Mouse (Mus musculus) forebrain, postnatal 0 days (tissue): ENCODE data around the gene Dhh. TPM values are rescaled to one million over a fixed set of nuclear protein-coding genes. Genes with fewer than 3 reads are reported as not detected.
A peak's percentile ranks its signal among the peaks of the same experiment; 100 is the strongest.

Experiments used
- ATAC-seq: fragments of 200-750 bp; cut with Nextera tagmentation; 2 replicates; pipeline ENCODE4 v1.8.0; 2017; ENCODE audit warnings: mild to moderate bottlenecking, moderate library complexity
- DNase-seq: peaks from one replicate; pipeline ENCODE4 v3.0.0-alpha.2; 2015
- H3K27ac ChIP-seq: fragments of 300-500 bp; sonication (generic); 2 replicates; pipeline ENCODE4 v1.5.1; 2014; ENCODE audit warnings: low read depth, mild to moderate bottlenecking, antibody characterized with exemption, low read length, moderate library complexity, mixed read lengths
- H3K27me3 ChIP-seq: fragments of 300-500 bp; sonication (generic); 2 replicates; pipeline ENCODE4 v1.6.1; 2014; ENCODE audit warnings: mild to moderate bottlenecking, low read length, mixed read lengths; ENCODE audit not compliant: insufficient read depth
- H3K36me3 ChIP-seq: fragments of 300-500 bp; sonication (generic); 2 replicates; pipeline ENCODE4 v1.6.1; 2014; ENCODE audit warnings: mild to moderate bottlenecking, moderate library complexity; ENCODE audit not compliant: insufficient read depth
- H3K4me1 ChIP-seq: fragments of 300-500 bp; sonication (generic); 2 replicates; pipeline ENCODE4 v1.6.1; 2014; ENCODE audit warnings: antibody characterized with exemption; ENCODE audit not compliant: insufficient read depth
- H3K4me2 ChIP-seq: fragments of 300-500 bp; sonication (generic); 2 replicates; pipeline ENCODE4 v1.6.1; 2014; ENCODE audit warnings: low read depth, mild to moderate bottlenecking, moderate library complexity
- H3K4me3 ChIP-seq: fragments of 300-500 bp; sonication (generic); 2 replicates; pipeline ENCODE4 v1.5.1; 2014; ENCODE audit warnings: low read depth, low read length, mixed read lengths
- H3K9ac ChIP-seq: fragments of 300-500 bp; sonication (generic); 2 replicates; pipeline ENCODE4 v1.6.1; 2014; ENCODE audit warnings: mild to moderate bottlenecking
- H3K9me3 ChIP-seq: fragments of 300-500 bp; sonication (generic); 2 replicates; pipeline ENCODE4 v1.6.1; 2016; ENCODE audit warnings: low read length
- CTCF ChIP-seq: sonication (generic); IDR thresholded peaks from 2 replicates; pipeline ENCODE4 v1.5.1; 2016; ENCODE audit warnings: antibody characterized with exemption, control low read depth, low read depth
- WGBS: fragments of 180-500 bp; shearing (Covaris S2); extraction: QIAGEN DNeasy Blood & Tissue Kit; methylation state at CpG from one replicate; pipeline ENCODE4 v1.1.7; 2014; 5-methylcytosine and 5-hydroxymethylcytosine counted together
- polyA plus RNA-seq: library from polyadenylated mRNA; unstranded; fragments of >200 nt; fragmentation: Nextera tagmentation; extraction: Ambion mirVana; gene quantifications from 2 replicates; pipeline ENCODE4 v1.2.1, GENCODE M21; 2015
- total RNA-seq: library from RNA; depleted of rRNA; stranded (reverse); fragments of >200 nt; gene quantifications from 2 replicates; pipeline ENCODE4 v1.2.3, GENCODE M21; 2014

Dhh gene
- total and polyA plus RNA-seq, 2 experiments from 2014 or later: 0.25 to 0.76 TPM

DNA sequence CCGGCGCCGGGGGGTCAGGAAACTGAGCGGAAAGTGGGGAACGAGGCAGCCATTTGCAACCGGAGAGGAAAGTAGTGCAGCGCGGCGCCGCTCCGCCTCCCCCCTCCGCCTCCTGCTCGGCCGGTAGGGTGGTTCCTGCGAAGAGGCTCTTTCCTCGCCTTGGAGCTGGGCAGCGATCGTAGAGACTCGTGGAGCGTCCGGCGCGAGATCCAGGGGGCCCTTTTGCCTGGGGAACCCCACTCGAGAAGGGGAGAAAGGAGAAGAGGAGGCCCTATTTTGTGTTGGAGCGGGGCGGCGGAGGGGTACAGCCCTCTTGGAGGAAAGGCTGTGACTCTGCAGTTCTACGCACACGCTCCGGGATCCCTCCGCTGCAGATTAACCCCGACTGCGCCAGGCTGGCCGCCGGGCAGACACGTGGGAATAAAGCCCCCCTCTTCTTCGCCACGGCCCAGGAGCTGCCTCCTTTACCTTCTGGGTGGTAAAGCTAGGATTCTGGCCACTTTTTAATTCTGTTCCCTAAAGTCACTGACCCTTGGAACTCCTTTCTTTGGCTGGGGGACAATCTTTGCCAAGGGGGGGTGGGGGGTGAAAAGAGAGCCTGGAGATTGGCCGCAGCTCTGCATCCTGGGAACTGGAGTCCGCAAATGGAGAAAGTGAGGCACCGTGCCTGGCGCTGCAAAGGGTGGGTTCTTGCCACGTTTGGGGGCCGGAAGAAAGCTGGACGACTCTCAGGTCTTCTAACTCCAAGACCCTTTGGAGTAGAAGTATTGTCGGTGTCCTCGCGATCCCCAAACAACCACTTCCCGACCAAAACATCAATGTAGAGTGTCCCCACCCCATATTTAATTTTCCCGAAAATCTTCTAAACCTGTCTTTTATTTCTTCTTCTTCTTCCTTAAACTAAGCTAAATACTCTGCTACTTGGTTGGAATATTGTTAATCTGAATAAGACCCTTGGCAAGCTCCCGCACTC lies 26.1 kb downstream of the Dhh start:
- Histone ChIP-seq H3K4me2 (peak overlapping the region; percentile 91), H3K27me3 (no peaks in the 10 kb centered on the region), H3K4me3 (peak overlapping the region; percentile 99), H3K4me1 (peaks cover 26% of the 10 kb centered on the region), H3K27ac (peak overlapping the region; percentile 98), H3K9me3 (no peaks in the 10 kb centered on the region), H3K9ac (peak overlapping the region; percentile 97), H3K36me3 (peaks cover 5% of the 10 kb centered on the region; the same call in 1 of the 2 replicates)
- ATAC-seq: peak; percentile 88
- peak; percentile 98 for DNase-seq
- 1% methylated on average over 49 of the region's 51 CpGs for WGBS
- peak; percentile 41 for TF ChIP-seq CTCF

GRCm38 (mm10) chr15:98871070-98871915 lies 27.0 kb downstream of the Dhh start, which contains the start of gene Kmt2d:
Gene Kmt2d (minus strand): TSS chr15:98871204.
- TF ChIP-seq CTCF: no peak
- WGBS: under 1% methylated on average over 57 of the region's 94 CpGs
- DNase-seq (peak; percentile 49), ATAC-seq (peak; percentile 36)
- Histone ChIP-seq H3K27me3 (no peaks in the 10 kb centered on the region), H3K9ac (peak within 1 kb of the TSS; percentile 97), H3K36me3 (peaks cover 2% of the 10 kb centered on the region), H3K4me3 (peak within 1 kb of the TSS; percentile 99), H3K4me1 (peaks cover 26% of the 10 kb centered on the region), H3K9me3 (no peaks in the 10 kb centered on the region), H3K4me2 (peak within 1 kb of the TSS; percentile 91), H3K27ac (peak within 1 kb of the TSS; percentile 98)

- Histone ChIP-seq H3K4me1 (peaks cover 26% of the 10 kb centered on the region), H3K9me3 (no peaks in the 10 kb centered on the region), H3K36me3 (peaks cover 10% of the 10 kb centered on the region), H3K4me2 (peak overlapping the region; percentile 91), H3K27me3 (no peaks in the 10 kb centered on the region), H3K4me3 (peak overlapping the region; percentile 99), H3K9ac (peak overlapping the region; percentile 97), H3K27ac (peak overlapping the region; percentile 98)
- WGBS: under 1% methylated on average over 16 of the region's 16 CpGs
- TF ChIP-seq CTCF: no peak
- DNase-seq (peak; percentile 17), ATAC-seq (no peak)
Measured at GRCm38 (mm10) chr15:98870179-98871069, 27.9 kb downstream of the Dhh start.

- Histone ChIP-seq H3K27ac (no peak overlapping the region), H3K27me3 (no peaks in the 10 kb centered on the region), H3K4me2 (peak overlapping the region; percentile 91), H3K9me3 (no peaks in the 10 kb centered on the region), H3K9ac (peak overlapping the region; percentile 97), H3K4me1 (peaks cover 26% of the 10 kb centered on the region), H3K4me3 (peak overlapping the region; percentile 99), H3K36me3 (peaks cover 18% of the 10 kb centered on the region)
- no peak for TF ChIP-seq CTCF
- ATAC-seq (no peak), DNase-seq (no peak)
- 12% methylated on average over 8 of the region's 8 CpGs for WGBS
Measured at GRCm38 (mm10) chr15:98869342-98870178, 28.8 kb downstream of the Dhh start.

DNA sequence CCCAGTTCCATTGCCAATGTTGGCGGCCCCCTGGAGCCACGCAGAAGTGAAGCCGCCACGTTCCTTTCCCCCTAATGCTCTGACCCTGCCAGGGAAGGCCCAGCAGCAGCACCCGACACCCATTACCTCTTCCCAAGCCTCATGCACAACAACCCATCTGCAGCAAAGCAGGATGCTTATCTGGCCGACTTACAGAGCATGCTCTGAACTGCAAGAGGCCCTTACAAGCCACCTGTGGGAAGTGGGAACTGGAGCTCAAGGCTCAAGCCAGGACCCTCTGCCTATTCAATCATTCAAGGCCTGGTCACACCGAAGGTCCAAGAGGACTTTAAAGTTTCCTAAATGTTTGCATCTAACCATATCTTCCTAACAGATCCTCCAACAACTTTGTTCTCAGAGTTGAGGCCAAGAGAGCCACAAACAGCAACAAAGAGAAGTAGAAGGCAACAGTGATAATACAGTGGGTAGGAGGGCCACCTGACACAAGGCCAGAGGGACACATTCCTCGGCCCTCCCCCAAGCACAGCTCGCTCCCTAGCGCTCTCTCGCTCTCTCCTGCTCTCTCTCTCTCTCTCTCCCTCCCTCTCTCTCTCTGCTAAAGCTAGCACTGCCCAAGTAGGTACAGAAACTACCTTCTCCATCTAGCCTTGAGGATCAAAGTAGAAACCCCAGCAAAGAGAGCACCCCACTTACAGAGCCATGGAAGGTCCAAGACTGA lies 29.8 kb downstream of the Dhh start:
- WGBS: 22% methylated on average over 11 of the region's 11 CpGs
- Histone ChIP-seq H3K27me3 (no peaks in the 10 kb centered on the region), H3K4me2 (peak overlapping the region; percentile 91), H3K27ac (no peak overlapping the region), H3K4me3 (peak overlapping the region; percentile 99), H3K9ac (peak overlapping the region; percentile 97), H3K36me3 (peaks cover 29% of the 10 kb centered on the region), H3K9me3 (no peaks in the 10 kb centered on the region), H3K4me1 (peaks cover 26% of the 10 kb centered on the region)
- DNase-seq (no peak), ATAC-seq (no peak)
- no peak for TF ChIP-seq CTCF
